Mouse (Mus musculus): ENCODE data around the gene Nfe2l2.
"Not testable (repeated sequence)": the region's sequence is repeated elsewhere in the genome, so short reads cannot be mapped to it uniquely, and the experiment has no call there.

Gene Nfe2l2

GRCm38 (mm10) chr2:75707420-75707819 is 3.0 kb upstream of the Nfe2l2 start:
- no peak for DNase-seq

- DNase-seq = no peak
Measured at GRCm38 (mm10) chr2:75706435-75706834, 2.0 kb upstream of the Nfe2l2 start.

GRCm38 (mm10) chr2:75705162-75705752 is 816 bp upstream of the Nfe2l2 start:
- peak; percentile 69 for DNase-seq

GRCm38 (mm10) chr2:75703375-75704181 is 863 bp downstream of the Nfe2l2 start:
- DNase-seq = peak; percentile 93

GRCm38 (mm10) chr2:75702588-75702976 is 1.9 kb downstream of the Nfe2l2 start:
- DNase-seq = no peak

GRCm38 (mm10) chr2:75701822-75702587 is 2.4 kb downstream of the Nfe2l2 start:
- no peak for DNase-seq

- DNase-seq = no peak
Measured at GRCm38 (mm10) chr2:75701207-75701606, 3.2 kb downstream of the Nfe2l2 start.

GRCm38 (mm10) chr2:75700543-75700942 is 3.9 kb downstream of the Nfe2l2 start:
- DNase-seq = no peak

GRCm38 (mm10) chr2:75698874-75699273 is 5.6 kb downstream of the Nfe2l2 start:
- DNase-seq = no peak

GRCm38 (mm10) chr2:75698007-75698406 is 6.4 kb downstream of the Nfe2l2 start:
- no peak for DNase-seq

GRCm38 (mm10) chr2:75697222-75697621 is 7.2 kb downstream of the Nfe2l2 start:
- no peak for DNase-seq

- no peak for DNase-seq
Measured at GRCm38 (mm10) chr2:75696371-75696770, 8.1 kb downstream of the Nfe2l2 start.

- no peak for DNase-seq
Measured at GRCm38 (mm10) chr2:75695676-75696350, 8.6 kb downstream of the Nfe2l2 start.

GRCm38 (mm10) chr2:75694926-75695325 is 9.5 kb downstream of the Nfe2l2 start:
- not testable (repeated sequence) for DNase-seq

- no peak for DNase-seq
Measured at GRCm38 (mm10) chr2:75692369-75692768, 12.1 kb downstream of the Nfe2l2 start.

GRCm38 (mm10) chr2:75691316-75691715 is 13.1 kb downstream of the Nfe2l2 start:
- DNase-seq = no peak

GRCm38 (mm10) chr2:75690656-75691055 is 13.8 kb downstream of the Nfe2l2 start:
- no peak for DNase-seq

- DNase-seq = no peak
Measured at GRCm38 (mm10) chr2:75689482-75690158, 14.8 kb downstream of the Nfe2l2 start.

- no peak for DNase-seq
Measured at GRCm38 (mm10) chr2:75688901-75689300, 15.5 kb downstream of the Nfe2l2 start.

- DNase-seq = no peak
Measured at GRCm38 (mm10) chr2:75687040-75687749, 17.2 kb downstream of the Nfe2l2 start.

- peak; percentile 32 for DNase-seq
Measured at GRCm38 (mm10) chr2:75685458-75685861, 19.0 kb downstream of the Nfe2l2 start.

GRCm38 (mm10) chr2:75684526-75684925 is 19.9 kb downstream of the Nfe2l2 start:
- no peak for DNase-seq
